14 mouse cellular contexts compared by ENCODE assay signal in genomic region chr15:79527192-79527591, GRCm38 (mm10). TPM values are rescaled to one million over a fixed set of nuclear protein-coding genes. Genes with fewer than 3 reads are reported as not detected.
DNase-seq lines count a peak whose midpoint lies in the region; ATAC-seq lines count a peak whose summit lies in the region.
"Had no signal": no experiment of that assay in that cellular context is flagged by ENCODE, and none has a peak within 500 bp of the region (broad histone marks: within the 10 kb centered on the region; RNA-seq: fewer than 3 reads in every experiment).

No protein-coding gene starts in this region.

- peak; percentile 92 for DNase-seq in heart, adult 11 months
- DNase-seq in heart, postnatal 36 days, result no peak
- DNase-seq in midbrain, embryonic 10.5 days (ENCODE audit: low spot score), result peak; percentile 16
- peak; percentile 48 for DNase-seq in cerebellum, adult 8-10 months
- DNase-seq in gastrocnemius, postnatal 14 days, result peak; percentile 53
- no peak for DNase-seq in left cerebral cortex, adult 11 months (ENCODE audit: low spot score)
- no peak for DNase-seq in spleen, postnatal 36 days (ENCODE audit: low spot score in 2 of 2)
- DNase-seq: adrenal gland, adult 8-10 months; kidney, postnatal 4 days had no signal

- no peaks in the 10 kb centered on the region for H3K4me1 ChIP-seq in midbrain, embryonic 10.5 days
- H3K4me1 ChIP-seq in midbrain, embryonic 13.5 days (replicated peaks), result no peaks in the 10 kb centered on the region

- 84% methylated on average over 4 of the region's 4 CpGs for WGBS in midbrain, embryonic 10.5 days
- 84% methylated on average over 4 of the region's 4 CpGs for WGBS in midbrain, embryonic 13.5 days

- no peak overlapping the region for H3K4me2 ChIP-seq in midbrain, embryonic 13.5 days (replicated peaks)
- H3K4me2 ChIP-seq: lung, embryonic 14.5 days had no signal

- H3K27me3 ChIP-seq in midbrain, embryonic 10.5 days (ENCODE audit: low read depth, poor library complexity, severe bottlenecking), result no peaks in the 10 kb centered on the region
- no peaks in the 10 kb centered on the region for H3K27me3 ChIP-seq in midbrain, embryonic 13.5 days
- H3K27me3 ChIP-seq: Patski had no signal

- no peak overlapping the region for H3K27ac ChIP-seq in midbrain, embryonic 10.5 days (replicated peaks)
- H3K27ac ChIP-seq in midbrain, embryonic 13.5 days, result no peak overlapping the region

- ATAC-seq in midbrain, embryonic 13.5 days, result no peak
- ATAC-seq: CD4-positive, CD25-positive, alpha-beta regulatory T cell, adult 4 months; Patski had no signal

- intact Hi-C loops in heart, postnatal 36 days (cut with DNase I), result loop anchor here (2.0 kb wide), 1 partner anchor 14 kb away; no protein-coding TSS in a partner anchor
- intact Hi-C loops in gastrocnemius, postnatal 14 days (cut with DNase I; ENCODE audit: low total_unique reads), result no loop called here

- H3K9me3 ChIP-seq in midbrain, embryonic 10.5 days (replicated peaks), result no peaks in the 10 kb centered on the region
- H3K9me3 ChIP-seq in midbrain, embryonic 13.5 days, result no peaks in the 10 kb centered on the region

- H3K36me3 ChIP-seq in midbrain, embryonic 10.5 days, result peaks cover 67% of the 10 kb centered on the region
- peaks cover 64% of the 10 kb centered on the region for H3K36me3 ChIP-seq in midbrain, embryonic 13.5 days

- H3K9ac ChIP-seq in midbrain, embryonic 13.5 days (replicated peaks), result no peak overlapping the region
- H3K9ac ChIP-seq: lung, embryonic 14.5 days had no signal

- H3K4me3 ChIP-seq in midbrain, embryonic 10.5 days, result no peak overlapping the region
- H3K4me3 ChIP-seq in midbrain, embryonic 13.5 days (replicated peaks), result no peak overlapping the region

RNA-seq across cellular contexts. Expression of gene Kdelr3, which starts 11.0 kb away (rescaled TPM):
- total RNA-seq in heart, postnatal 36 days (2021), result 1 to 10 TPM; 6.5 to 7.2 TPM
- polyA plus RNA-seq in midbrain, embryonic 10.5 days (2016; fragmentation: Nextera tagmentation; extraction: Ambion mirVana), result 15.5 and 24.2 TPM in 2 replicates
- polyA plus RNA-seq in midbrain, embryonic 13.5 days (2015; fragmentation: Nextera tagmentation; extraction: Ambion mirVana), result 6.0 and 8.3 TPM in 2 replicates
- 10 to 100 TPM; 14.1 to 22.6 TPM for total RNA-seq in gastrocnemius, postnatal 14 days (2021)
- total RNA-seq: monocyte, adult 5-6 weeks had no signal
- polyA plus RNA-seq: CD4-positive, CD25-positive, alpha-beta regulatory T cell, adult 4 months had no signal

RNA-seq across cellular contexts. Expression of gene Ddx17, which starts 19.3 kb away (rescaled TPM):
- 10 to 100 TPM; 84.7 to 86.5 TPM for total RNA-seq in heart, postnatal 36 days (2021)
- 43.5 and 48.1 TPM in 2 replicates for polyA plus RNA-seq in midbrain, embryonic 10.5 days (2016; fragmentation: Nextera tagmentation; extraction: Ambion mirVana)
- 66.4 and 71.4 TPM in 2 replicates for polyA plus RNA-seq in midbrain, embryonic 13.5 days (2015; fragmentation: Nextera tagmentation; extraction: Ambion mirVana)
- total RNA-seq in gastrocnemius, postnatal 14 days (2021), result 10 to 100 TPM; 75.8 to 77.4 TPM

RNA-seq across cellular contexts. Expression of gene Kcnj4, which starts 22.2 kb away (rescaled TPM):
- under 1 TPM in 1 of 2 experiments, not detected in 1; 0.11 TPM for total RNA-seq in heart, postnatal 36 days (2021)
- 0.05 TPM in 1 of 2 replicates, not detected in the other for polyA plus RNA-seq in midbrain, embryonic 10.5 days (2016; fragmentation: Nextera tagmentation; extraction: Ambion mirVana)
- polyA plus RNA-seq in midbrain, embryonic 13.5 days (2015; fragmentation: Nextera tagmentation; extraction: Ambion mirVana), result not detected in 2 replicates
- under 1 TPM in 1 of 2 experiments, not detected in 1; 0.08 TPM for total RNA-seq in gastrocnemius, postnatal 14 days (2021)
- total RNA-seq: monocyte, adult 5-6 weeks had no signal
- polyA plus RNA-seq: CD4-positive, CD25-positive, alpha-beta regulatory T cell, adult 4 months; lung, embryonic 14.5 days had no signal

Comparison
In these comparisons a context has a peak if more than half of its experiments do, and no peak if none do; other contexts are left out.
1. DNase-seq: peak in heart, adult 11 months (single experiment), midbrain, embryonic 10.5 days (single experiment), cerebellum, adult 8-10 months (single experiment) and gastrocnemius, postnatal 14 days (single experiment); none in heart, postnatal 36 days (0 of 2), left cerebral cortex, adult 11 months (single experiment) and spleen, postnatal 36 days (0 of 2).